Mouse (Mus musculus) forebrain, embryonic 12.5 days (tissue): ENCODE data around the gene Smarcc1. TPM values are rescaled to one million over a fixed set of nuclear protein-coding genes. Genes with fewer than 3 reads are reported as not detected.
"Not testable (repeated sequence)": the region's sequence is repeated elsewhere in the genome, so short reads cannot be mapped to it uniquely, and the experiment has no call there.

Experiments
- ATAC-seq: fragments of 200-750 bp; cut with Nextera tagmentation; 2 replicates; pipeline ENCODE4 v1.8.0; 2017; ENCODE audit warnings: moderate TSS enrichment; ENCODE audit not compliant: low FRiP score
- H3K27ac ChIP-seq: fragments of 300-500 bp; sonication (generic); 2 replicates; pipeline ENCODE4 v1.5.1; 2016; ENCODE audit warnings: mild to moderate bottlenecking
- H3K27me3 ChIP-seq: fragments of 300-500 bp; sonication (generic); 2 replicates; pipeline ENCODE4 v1.6.1; 2016; ENCODE audit warnings: mild to moderate bottlenecking
- H3K36me3 ChIP-seq: fragments of 300-500 bp; sonication (generic); replicated peaks from 2 replicates; pipeline ENCODE4 v1.6.1; 2016; ENCODE audit warnings: mild to moderate bottlenecking
- H3K4me1 ChIP-seq: fragments of 300-500 bp; sonication (generic); 2 replicates; pipeline ENCODE4 v1.6.1; 2016
- H3K4me2 ChIP-seq: fragments of 300-500 bp; sonication (generic); 2 replicates; pipeline ENCODE4 v1.6.1; 2016; ENCODE audit warnings: mild to moderate bottlenecking, moderate library complexity
- H3K4me3 ChIP-seq: fragments of 300-500 bp; sonication (generic); replicated peaks from 2 replicates; pipeline ENCODE4 v1.5.1; 2016; ENCODE audit warnings: mild to moderate bottlenecking
- H3K9ac ChIP-seq: fragments of 300-500 bp; sonication (generic); 2 replicates; pipeline ENCODE4 v1.6.1; 2016; ENCODE audit warnings: mild to moderate bottlenecking
- H3K9me3 ChIP-seq: fragments of 300-500 bp; sonication (generic); 2 replicates; pipeline ENCODE4 v1.6.1; 2016
- WGBS: fragments of 180-500 bp; shearing (Covaris S2); methylation state at CpG from one replicate; pipeline ENCODE4 v1.1.7; 2016; 5-methylcytosine and 5-hydroxymethylcytosine counted together
- polyA plus RNA-seq: library from polyadenylated mRNA; unstranded; fragments of >200 nt; fragmentation: Nextera tagmentation; extraction: Ambion mirVana; gene quantifications from 2 replicates; pipeline ENCODE4 v1.2.1, GENCODE M21; 2016

Smarcc1 gene
- polyA plus RNA-seq, 1 experiment from 2014 or later = 235 TPM

- Histone ChIP-seq H3K9me3 (no peaks in the 10 kb centered on the region), H3K27me3 (no peaks in the 10 kb centered on the region), H3K4me1 (peaks cover 7% of the 10 kb centered on the region), H3K36me3 (peaks cover 80% of the 10 kb centered on the region), H3K4me2 (peak overlapping the region; percentile 88), H3K9ac (peak overlapping the region; percentile 78), H3K4me3 (peak overlapping the region; percentile 86), H3K27ac (no peak overlapping the region)
- WGBS = 3% methylated on average over 41 of the region's 41 CpGs
- ATAC-seq = peak; percentile 94
Measured at GRCm38 (mm10) chr9:110100627-110101600, 16.6 kb upstream of the Smarcc1 start.

- H3K4me3 ChIP-seq = peak overlapping the region; percentile 85
- no peaks in the 10 kb centered on the region for H3K27me3 ChIP-seq
- peaks cover 25% of the 10 kb centered on the region for H3K36me3 ChIP-seq
- 7% methylated on average over 10 of the region's 10 CpGs for WGBS
- H3K9me3 ChIP-seq = no peaks in the 10 kb centered on the region
- ATAC-seq = no peak
- H3K4me2 ChIP-seq = peak overlapping the region; percentile 79
- peak overlapping the region; percentile 91 for H3K9ac ChIP-seq
- H3K4me1 ChIP-seq = peaks cover 22% of the 10 kb centered on the region
- H3K27ac ChIP-seq = peak overlapping the region; percentile 98
Measured at GRCm38 (mm10) chr9:110116353-110116976, 1.0 kb upstream of the Smarcc1 start.

- peaks cover 13% of the 10 kb centered on the region for H3K36me3 ChIP-seq
- peak within 1 kb of the TSS; percentile 91 for H3K9ac ChIP-seq
- peaks cover 22% of the 10 kb centered on the region for H3K4me1 ChIP-seq
- under 1% methylated on average over 16 of the region's 17 CpGs for WGBS
- H3K27ac ChIP-seq = peak within 1 kb of the TSS; percentile 98
- ATAC-seq = peak; percentile 36
- peak within 1 kb of the TSS; percentile 79 for H3K4me2 ChIP-seq
- no peaks in the 10 kb centered on the region for H3K9me3 ChIP-seq
- peak within 1 kb of the TSS; percentile 85 for H3K4me3 ChIP-seq
- H3K27me3 ChIP-seq = no peaks in the 10 kb centered on the region
Measured at GRCm38 (mm10) chr9:110117779-110118139, 251 bp downstream of the Smarcc1 start, which contains the start of gene Dhx30. Gene Dhx30, minus strand, starts transcription at chr9:110117830.

- 50% methylated on average over 1 of the region's 1 CpGs for WGBS
- Histone ChIP-seq H3K4me3 (peak overlapping the region; percentile 85), H3K36me3 (peaks cover 8% of the 10 kb centered on the region), H3K9ac (peak overlapping the region; percentile 91), H3K4me1 (peaks cover 22% of the 10 kb centered on the region), H3K4me2 (peak overlapping the region; percentile 79), H3K27me3 (no peaks in the 10 kb centered on the region), H3K27ac (peak overlapping the region; percentile 98; the same call in 1 of the 2 replicates), H3K9me3 (no peaks in the 10 kb centered on the region)
- no peak for ATAC-seq
Measured at GRCm38 (mm10) chr9:110118249-110118648, 741 bp downstream of the Smarcc1 start.

- 79% methylated on average over 4 of the region's 4 CpGs for WGBS
- H3K4me1 ChIP-seq = peaks cover 15% of the 10 kb centered on the region
- no peak for ATAC-seq
- no peak overlapping the region for H3K9ac ChIP-seq
- H3K36me3 ChIP-seq = no peaks in the 10 kb centered on the region
- no peaks in the 10 kb centered on the region for H3K27me3 ChIP-seq
- H3K4me3 ChIP-seq = no peak overlapping the region
- no peak overlapping the region for H3K4me2 ChIP-seq
- H3K27ac ChIP-seq = no peak overlapping the region
- no peaks in the 10 kb centered on the region for H3K9me3 ChIP-seq
Measured at GRCm38 (mm10) chr9:110121424-110121823, 3.9 kb downstream of the Smarcc1 start.

DNA sequence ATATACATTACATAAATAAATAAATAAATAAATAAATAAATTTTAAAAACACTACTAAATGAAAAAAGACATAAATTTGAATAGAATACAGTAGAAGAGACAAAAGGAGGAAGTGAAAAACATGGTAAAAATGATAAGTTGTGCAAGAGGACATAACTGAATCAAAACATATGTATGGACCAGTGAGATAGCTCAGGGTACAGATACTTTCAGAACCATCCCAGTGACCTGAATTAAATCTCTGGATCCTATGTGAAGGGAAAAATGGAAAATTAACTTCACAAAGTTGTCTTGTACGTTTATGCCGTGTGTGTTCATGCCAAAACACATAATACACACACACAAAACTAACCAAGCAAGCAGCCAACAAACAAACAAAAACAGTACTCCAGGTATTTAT, 5.8 kb downstream of the Smarcc1 start:
- Histone ChIP-seq H3K27ac (no peak overlapping the region), H3K4me1 (peaks cover 11% of the 10 kb centered on the region), H3K4me3 (no peak overlapping the region), H3K36me3 (no peaks in the 10 kb centered on the region), H3K4me2 (no peak overlapping the region), H3K27me3 (no peaks in the 10 kb centered on the region), H3K9me3 (no peaks in the 10 kb centered on the region), H3K9ac (no peak overlapping the region)
- 77% methylated on average over 2 of the region's 2 CpGs for WGBS
- ATAC-seq = no peak

- not testable (repeated sequence) for H3K4me3 ChIP-seq, H3K36me3 ChIP-seq, H3K9ac ChIP-seq, ATAC-seq, H3K27me3 ChIP-seq, H3K9me3 ChIP-seq, H3K4me1 ChIP-seq, H3K4me2 ChIP-seq, H3K27ac ChIP-seq
- 51% methylated on average over 2 of the region's 2 CpGs for WGBS
Measured at GRCm38 (mm10) chr9:110124008-110124540, 6.6 kb downstream of the Smarcc1 start.

GRCm38 (mm10) chr9:110130896-110131524, 13.5 kb downstream of the Smarcc1 start:
- Histone ChIP-seq H3K9me3 (no peaks in the 10 kb centered on the region), H3K27me3 (no peaks in the 10 kb centered on the region), H3K4me1 (peaks cover 34% of the 10 kb centered on the region), H3K27ac (peak overlapping the region; percentile 95), H3K9ac (peak overlapping the region; percentile 94), H3K4me2 (peak overlapping the region; percentile 63), H3K36me3 (peaks cover 24% of the 10 kb centered on the region), H3K4me3 (peak overlapping the region; percentile 93)
- WGBS = 32% methylated on average over 10 of the region's 10 CpGs
- no peak for ATAC-seq

DNA sequence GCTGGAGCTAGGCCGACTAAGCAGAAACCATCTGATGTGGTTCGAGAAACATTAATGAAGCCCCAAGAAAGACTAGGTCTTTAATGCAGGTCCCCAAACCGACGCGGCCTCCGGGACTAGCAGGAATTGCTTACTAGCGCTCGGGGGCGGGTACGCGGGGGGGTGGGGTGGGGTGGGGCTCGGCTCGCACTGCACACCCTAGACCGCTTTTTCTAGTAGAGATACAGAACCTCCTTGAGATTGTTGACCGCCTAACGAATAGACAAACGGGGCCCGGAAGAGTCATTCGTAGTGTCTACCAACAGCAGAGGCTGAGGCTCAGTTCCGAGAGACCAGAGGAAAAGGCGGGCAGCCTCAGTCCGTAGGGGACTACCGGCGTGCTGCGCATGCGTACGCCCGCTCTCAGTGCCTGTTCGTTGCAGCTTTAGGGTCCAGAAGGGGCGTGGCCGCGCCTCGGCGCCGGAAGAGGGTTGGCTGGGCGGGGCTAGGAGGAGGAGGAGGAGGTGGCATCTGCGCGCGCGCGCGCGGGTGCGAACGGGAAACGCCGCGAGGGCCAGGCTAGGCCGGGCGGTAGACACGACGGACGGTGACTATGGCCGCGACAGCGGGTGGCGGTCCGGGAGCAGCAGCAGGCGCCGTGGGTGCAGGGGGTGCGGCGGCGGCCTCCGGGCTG, 14.2 kb downstream of the Smarcc1 start:
- H3K9me3 ChIP-seq = no peaks in the 10 kb centered on the region
- H3K4me1 ChIP-seq = peaks cover 34% of the 10 kb centered on the region
- no peaks in the 10 kb centered on the region for H3K27me3 ChIP-seq
- H3K9ac ChIP-seq = peak overlapping the region; percentile 94
- H3K27ac ChIP-seq = peak overlapping the region; percentile 95
- 0% methylated on average over 64 of the region's 64 CpGs for WGBS
- peak overlapping the region; percentile 93 for H3K4me3 ChIP-seq
- H3K36me3 ChIP-seq = peaks cover 30% of the 10 kb centered on the region
- H3K4me2 ChIP-seq = peak overlapping the region; percentile 63
- peak; percentile 98 for ATAC-seq

GRCm38 (mm10) chr9:110132201-110132605, 14.7 kb downstream of the Smarcc1 start:
- peak overlapping the region; percentile 95 for H3K27ac ChIP-seq
- no peaks in the 10 kb centered on the region for H3K9me3 ChIP-seq
- peak overlapping the region; percentile 94 for H3K9ac ChIP-seq
- H3K27me3 ChIP-seq = no peaks in the 10 kb centered on the region
- peak; percentile 77 for ATAC-seq
- H3K36me3 ChIP-seq = peaks cover 36% of the 10 kb centered on the region
- H3K4me2 ChIP-seq = peak overlapping the region; percentile 63
- WGBS = 0% methylated on average over 38 of the region's 38 CpGs
- H3K4me3 ChIP-seq = peak overlapping the region; percentile 93
- peaks cover 34% of the 10 kb centered on the region for H3K4me1 ChIP-seq

- peak overlapping the region; percentile 63 for H3K4me2 ChIP-seq
- H3K36me3 ChIP-seq = peaks cover 42% of the 10 kb centered on the region
- no peak overlapping the region for H3K27ac ChIP-seq
- ATAC-seq = no peak
- H3K9me3 ChIP-seq = no peaks in the 10 kb centered on the region
- peak overlapping the region; percentile 94; the same call in 1 of the 2 replicates for H3K9ac ChIP-seq
- WGBS = 73% methylated on average over 6 of the region's 6 CpGs
- H3K4me1 ChIP-seq = peaks cover 34% of the 10 kb centered on the region
- H3K27me3 ChIP-seq = no peaks in the 10 kb centered on the region
- H3K4me3 ChIP-seq = peak overlapping the region; percentile 93
Measured at GRCm38 (mm10) chr9:110132921-110133320, 15.4 kb downstream of the Smarcc1 start.
